Mouse (Mus musculus): ENCODE results near the gene Gm21312. TPM values are rescaled to one million over a fixed set of nuclear protein-coding genes. Genes with fewer than 3 reads are reported as not detected.

Gene Gm21312
- polyA plus RNA-seq (2015; fragmentation: Nextera tagmentation; extraction: Ambion mirVana): not detected in 2 replicates

DNA sequence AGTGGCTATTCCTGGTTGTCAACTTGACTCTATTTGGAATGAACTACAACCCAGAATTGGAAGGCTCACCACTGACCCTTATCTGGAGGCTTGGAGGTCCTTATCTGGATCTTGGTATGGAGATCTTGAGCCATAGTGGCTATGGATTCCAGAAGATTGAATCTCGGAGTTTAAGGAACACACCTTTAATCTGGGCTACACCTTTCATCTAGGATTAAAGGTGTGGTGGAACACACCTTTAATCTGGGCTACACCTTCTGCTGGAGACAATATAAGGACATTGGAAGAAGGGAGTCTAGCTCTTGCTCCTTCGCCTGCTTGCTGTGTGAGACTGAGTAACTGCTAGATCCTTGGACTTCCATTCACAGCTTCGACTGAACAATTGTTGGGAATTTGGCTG is at the start of gene Gm21312:
Gene Gm21312, plus strand, starts transcription at position 301 of the 400 bp plus-strand sequence.

DNA sequence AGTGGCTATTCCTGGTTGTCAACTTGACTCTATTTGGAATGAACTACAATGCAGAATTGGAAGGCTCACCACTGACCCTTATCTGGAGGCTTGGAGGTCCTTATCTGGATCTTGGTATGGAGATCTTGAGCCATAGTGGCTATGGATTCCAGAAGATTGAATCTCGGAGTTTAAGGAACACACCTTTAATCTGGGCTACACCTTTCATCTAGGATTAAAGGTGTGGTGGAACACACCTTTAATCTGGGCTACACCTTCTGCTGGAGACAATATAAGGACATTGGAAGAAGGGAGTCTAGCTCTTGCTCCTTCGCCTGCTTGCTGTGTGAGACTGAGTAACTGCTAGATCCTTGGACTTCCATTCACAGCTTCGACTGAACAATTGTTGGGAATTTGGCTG is 34.1 kb upstream of the Gm21312 start, which contains the start of gene Gm21293:
Gene Gm21293, plus strand, starts transcription at position 301 of the 400 bp plus-strand sequence.

DNA sequence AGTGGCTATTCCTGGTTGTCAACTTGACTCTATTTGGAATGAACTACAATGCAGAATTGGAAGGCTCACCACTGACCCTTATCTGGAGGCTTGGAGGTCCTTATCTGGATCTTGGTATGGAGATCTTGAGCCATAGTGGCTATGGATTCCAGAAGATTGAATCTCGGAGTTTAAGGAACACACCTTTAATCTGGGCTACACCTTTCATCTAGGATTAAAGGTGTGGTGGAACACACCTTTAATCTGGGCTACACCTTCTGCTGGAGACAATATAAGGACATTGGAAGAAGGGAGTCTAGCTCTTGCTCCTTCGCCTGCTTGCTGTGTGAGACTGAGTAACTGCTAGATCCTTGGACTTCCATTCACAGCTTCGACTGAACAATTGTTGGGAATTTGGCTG is 25.6 kb upstream of the Gm21312 start, which contains the start of gene Gm6763:
Gene Gm6763, plus strand, starts transcription at position 301 of the 400 bp plus-strand sequence.

DNA sequence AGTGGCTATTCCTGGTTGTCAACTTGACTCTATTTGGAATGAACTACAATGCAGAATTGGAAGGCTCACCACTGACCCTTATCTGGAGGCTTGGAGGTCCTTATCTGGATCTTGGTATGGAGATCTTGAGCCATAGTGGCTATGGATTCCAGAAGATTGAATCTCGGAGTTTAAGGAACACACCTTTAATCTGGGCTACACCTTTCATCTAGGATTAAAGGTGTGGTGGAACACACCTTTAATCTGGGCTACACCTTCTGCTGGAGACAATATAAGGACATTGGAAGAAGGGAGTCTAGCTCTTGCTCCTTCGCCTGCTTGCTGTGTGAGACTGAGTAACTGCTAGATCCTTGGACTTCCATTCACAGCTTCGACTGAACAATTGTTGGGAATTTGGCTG is 17.1 kb upstream of the Gm21312 start, which contains the start of gene Gm8764:
Gene Gm8764, plus strand, starts transcription at position 301 of the 400 bp plus-strand sequence.

DNA sequence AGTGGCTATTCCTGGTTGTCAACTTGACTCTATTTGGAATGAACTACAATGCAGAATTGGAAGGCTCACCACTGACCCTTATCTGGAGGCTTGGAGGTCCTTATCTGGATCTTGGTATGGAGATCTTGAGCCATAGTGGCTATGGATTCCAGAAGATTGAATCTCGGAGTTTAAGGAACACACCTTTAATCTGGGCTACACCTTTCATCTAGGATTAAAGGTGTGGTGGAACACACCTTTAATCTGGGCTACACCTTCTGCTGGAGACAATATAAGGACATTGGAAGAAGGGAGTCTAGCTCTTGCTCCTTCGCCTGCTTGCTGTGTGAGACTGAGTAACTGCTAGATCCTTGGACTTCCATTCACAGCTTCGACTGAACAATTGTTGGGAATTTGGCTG is 8.6 kb upstream of the Gm21312 start, which contains the start of gene Gm21304:
Gene Gm21304, plus strand, starts transcription at position 301 of the 400 bp plus-strand sequence.

DNA sequence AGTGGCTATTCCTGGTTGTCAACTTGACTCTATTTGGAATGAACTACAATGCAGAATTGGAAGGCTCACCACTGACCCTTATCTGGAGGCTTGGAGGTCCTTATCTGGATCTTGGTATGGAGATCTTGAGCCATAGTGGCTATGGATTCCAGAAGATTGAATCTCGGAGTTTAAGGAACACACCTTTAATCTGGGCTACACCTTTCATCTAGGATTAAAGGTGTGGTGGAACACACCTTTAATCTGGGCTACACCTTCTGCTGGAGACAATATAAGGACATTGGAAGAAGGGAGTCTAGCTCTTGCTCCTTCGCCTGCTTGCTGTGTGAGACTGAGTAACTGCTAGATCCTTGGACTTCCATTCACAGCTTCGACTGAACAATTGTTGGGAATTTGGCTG is 8.4 kb downstream of the Gm21312 start, which contains the start of gene Gm20765:
Gene Gm20765, plus strand, starts transcription at position 301 of the 400 bp plus-strand sequence.

DNA sequence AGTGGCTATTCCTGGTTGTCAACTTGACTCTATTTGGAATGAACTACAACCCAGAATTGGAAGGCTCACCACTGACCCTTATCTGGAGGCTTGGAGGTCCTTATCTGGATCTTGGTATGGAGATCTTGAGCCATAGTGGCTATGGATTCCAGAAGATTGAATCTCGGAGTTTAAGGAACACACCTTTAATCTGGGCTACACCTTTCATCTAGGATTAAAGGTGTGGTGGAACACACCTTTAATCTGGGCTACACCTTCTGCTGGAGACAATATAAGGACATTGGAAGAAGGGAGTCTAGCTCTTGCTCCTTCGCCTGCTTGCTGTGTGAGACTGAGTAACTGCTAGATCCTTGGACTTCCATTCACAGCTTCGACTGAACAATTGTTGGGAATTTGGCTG is 16.9 kb downstream of the Gm21312 start, which contains the start of gene Gm4340:
Gene Gm4340, plus strand, starts transcription at position 301 of the 400 bp plus-strand sequence.

Other genes starting within 250 kb of the Gm21312 start
- not detected in 2 replicates for gene Gm21293, start 34.0 kb upstream of the Gm21312 start, polyA plus RNA-seq (2015; fragmentation: Nextera tagmentation; extraction: Ambion mirVana)
- not detected in 2 replicates for gene Gm6763, start 25.5 kb upstream of the Gm21312 start, polyA plus RNA-seq (2015; fragmentation: Nextera tagmentation; extraction: Ambion mirVana)
- gene Gm8764, start 17.0 kb upstream of the Gm21312 start, polyA plus RNA-seq (2015; fragmentation: Nextera tagmentation; extraction: Ambion mirVana): not detected in 2 replicates
- gene Gm21304, start 8.5 kb upstream of the Gm21312 start, polyA plus RNA-seq (2015; fragmentation: Nextera tagmentation; extraction: Ambion mirVana): not detected in 2 replicates
- gene Gm20765, start 8.5 kb downstream of the Gm21312 start, polyA plus RNA-seq (2015; fragmentation: Nextera tagmentation; extraction: Ambion mirVana): not detected in 2 replicates
- not detected in 2 replicates for gene Gm4340, start 17.0 kb downstream of the Gm21312 start, polyA plus RNA-seq (2015; fragmentation: Nextera tagmentation; extraction: Ambion mirVana)